Mouse (Mus musculus): Measurements from ENCODE around the gene Siah1b.

Siah1b gene

DNA sequence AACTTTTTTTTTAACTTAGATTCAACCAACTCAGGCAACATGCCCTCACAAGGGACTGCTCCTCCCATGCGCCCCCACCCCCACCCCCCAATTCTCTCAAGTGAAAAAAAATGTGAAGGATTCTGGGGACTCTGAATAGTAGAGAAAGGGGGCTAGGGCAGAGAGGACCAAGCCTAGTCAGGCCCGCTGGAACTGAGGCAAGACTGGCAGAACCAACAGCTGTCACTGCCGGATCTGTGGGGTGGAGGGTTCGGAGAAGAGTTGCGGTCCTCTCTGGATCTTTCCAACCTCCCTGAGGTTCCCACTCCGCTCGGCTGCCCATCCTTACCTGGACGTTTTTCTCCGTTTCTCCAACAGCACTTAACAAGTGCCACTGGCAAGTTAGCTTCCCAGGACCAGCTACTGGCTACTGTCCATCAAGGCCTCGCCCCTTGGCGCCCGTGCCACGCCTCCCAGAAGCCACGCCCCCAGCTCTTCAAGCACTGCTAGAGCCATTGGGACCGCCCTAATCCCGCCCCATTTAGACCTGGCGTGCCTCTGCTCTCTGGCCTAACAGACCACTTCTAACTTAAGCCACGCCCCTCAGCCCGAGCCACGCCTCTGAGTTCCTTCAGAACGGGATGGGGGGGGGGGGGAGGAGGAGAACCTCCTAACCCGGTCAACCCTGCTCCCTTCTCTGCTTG is 48.5 kb downstream of the Siah1b start, which contains the start of gene Car5b:
Car5b (minus strand) TSS at position 391 of the 683 bp plus-strand sequence.
- peak; percentile 97 for DNase-seq
